Mouse (Mus musculus): ENCODE measurements around the gene Shh.

DNA sequence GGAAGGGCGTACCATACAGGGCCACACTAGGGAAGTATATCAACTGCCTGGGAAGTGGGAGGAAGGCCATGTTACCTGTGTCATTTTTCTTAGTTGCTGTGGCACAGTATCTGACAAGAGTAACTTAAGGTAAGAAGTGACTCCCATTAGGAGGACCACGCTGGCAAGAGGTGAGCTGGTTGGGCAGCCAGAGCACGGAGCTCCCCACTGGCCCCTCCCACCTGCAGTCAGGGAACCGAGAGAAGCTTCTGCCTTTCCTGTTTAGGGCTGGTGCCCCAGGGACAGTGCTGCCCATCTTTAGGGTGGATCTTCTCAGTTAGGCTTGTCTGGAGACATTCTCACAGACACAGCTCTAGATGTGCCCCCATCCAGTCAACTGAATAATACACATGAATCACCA, 43.3 kb downstream of the Shh start:
- TF ChIP-seq POLR2A (IDR thresholded peaks at IDR 0.05; ENCODE audit: borderline replicate concordance, low read depth, low read length), result no peak
- no peak for TF ChIP-seq CTCF (IDR thresholded peaks at IDR 0.05; ENCODE audit: low read depth, low read length)
